8 mouse cellular contexts compared by ENCODE assay signal in the genomic region with DNA sequence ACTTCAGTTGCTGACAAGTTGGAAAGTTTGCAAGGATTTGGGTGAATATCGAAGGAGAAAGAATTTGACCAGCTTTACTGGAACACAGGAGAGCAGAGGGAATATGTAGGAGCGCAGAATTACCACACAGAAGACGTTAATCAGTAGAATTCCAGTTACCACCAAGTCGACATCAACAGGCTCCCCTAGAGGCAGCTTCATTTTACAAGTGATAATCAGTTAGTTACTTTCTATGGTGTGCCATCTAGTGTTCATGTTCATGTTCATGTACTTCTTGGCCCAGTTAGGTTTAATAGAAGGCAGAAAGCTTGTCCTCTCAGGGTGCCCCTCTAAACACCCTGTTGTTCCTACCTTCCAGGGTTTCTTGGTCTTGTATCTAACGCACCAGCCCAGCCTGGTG. TPM values are rescaled to one million over a fixed set of nuclear protein-coding genes. Genes with fewer than 3 reads are reported as not detected.
DNase-seq lines count a peak whose midpoint lies in the region; ATAC-seq and TF ChIP-seq lines count a peak whose summit lies in the region.

No protein-coding gene starts in this region.

- no peaks in the 10 kb centered on the region for H3K9me3 ChIP-seq in kidney, embryonic 15.5 days (replicated peaks)

- TF ChIP-seq CTCF in kidney, adult 2 months (conservative IDR thresholded peaks at IDR 0.05; ENCODE audit: insufficient read depth, insufficient read length, low read depth, low read length), result peak; percentile 37; the same call in 1 of the 2 replicates

- H3K36me3 ChIP-seq in kidney, adult 2 months (ENCODE audit: control insufficient read depth, insufficient read depth, low read length), result no peaks in the 10 kb centered on the region
- H3K36me3 ChIP-seq in kidney, embryonic 15.5 days, result no peaks in the 10 kb centered on the region

- TF ChIP-seq POLR2A in kidney, adult 2 months (IDR thresholded peaks at IDR 0.05; ENCODE audit: low read depth, low read length), result no peak

- no peaks in the 10 kb centered on the region for H3K4me1 ChIP-seq in kidney, adult 2 months (ENCODE audit: control insufficient read depth, insufficient read depth, low read length)
- no peaks in the 10 kb centered on the region for H3K4me1 ChIP-seq in kidney, embryonic 15.5 days

- DNase-seq in kidney, adult 2 months, result peak; percentile 51
- peak; percentile 57 for DNase-seq in MEL-GATA-1-ER (ENCODE audit: extremely low read depth, low read depth)
- peak; percentile 22 for DNase-seq in mesoderm, embryonic 11.5 days (ENCODE audit: low read depth, low spot score)
- DNase-seq in urinary bladder, postnatal 10 days (ENCODE audit: low spot score), result no peak
- no peak for DNase-seq in testis, postnatal 14 days (ENCODE audit: low spot score)
- no peak for DNase-seq in adrenal gland, adult 2 months

- 31% methylated on average over 5 of the region's 5 CpGs for WGBS in kidney, adult 2 months
- 45% methylated on average over 5 of the region's 5 CpGs for WGBS in kidney, embryonic 15.5 days

- H3K27ac ChIP-seq in kidney, adult 2 months (ENCODE audit: insufficient read depth, low read depth, low read length), result no peak overlapping the region
- H3K27ac ChIP-seq in kidney, embryonic 15.5 days, result no peak overlapping the region

- no peak overlapping the region for H3K9ac ChIP-seq in kidney, embryonic 15.5 days

- H3K4me2 ChIP-seq in kidney, embryonic 15.5 days, result no peak overlapping the region

- H3K27me3 ChIP-seq in kidney, adult 2 months (replicated peaks; ENCODE audit: control insufficient read depth, insufficient read depth, low read length), result no peaks in the 10 kb centered on the region
- no peaks in the 10 kb centered on the region for H3K27me3 ChIP-seq in kidney, embryonic 15.5 days

- no peak overlapping the region for H3K4me3 ChIP-seq in kidney, adult 2 months (ENCODE audit: insufficient read depth, low read depth, low read length)
- no peak overlapping the region for H3K4me3 ChIP-seq in kidney, embryonic 15.5 days (replicated peaks)

- ATAC-seq in kidney, embryonic 15.5 days (replicated peaks; ENCODE audit: low FRiP score), result no peak
- ATAC-seq in erythroblast, adult 5-6 weeks (replicated peaks; ENCODE audit: low FRiP score, poor library complexity, severe bottlenecking), result peak; percentile 94

RNA-seq across cellular contexts. Expression of gene Stom, which starts 12.4 kb away (rescaled TPM):
- 16.0 and 18.8 TPM in 2 replicates for polyA plus RNA-seq in kidney, adult 2 months (2012; rRNA removed)
- polyA plus RNA-seq in kidney, embryonic 15.5 days (2015; fragmentation: Nextera tagmentation; extraction: Ambion mirVana), result 31.6 and 34.1 TPM in 2 replicates
- 374 and 432 TPM in 2 replicates for total RNA-seq in erythroblast, adult 5-6 weeks (2015; ENCODE audit: low replicate concordance)
- 642 and 716 TPM in 2 replicates for total RNA-seq in erythroblast, adult 5-6 weeks (2017; ENCODE audit: low replicate concordance)
- 10 to 100 TPM; 50.4 to 54.6 TPM for total RNA-seq in adrenal gland, adult 2 months (2021)
- 14.1 and 15.0 TPM in 2 replicates for polyA plus RNA-seq in adrenal gland, adult 2 months (2012; rRNA removed)

RNA-seq across cellular contexts. Expression of gene 4930568D16Rik, which starts 18.3 kb away (rescaled TPM):
- not detected in 2 replicates for polyA plus RNA-seq in kidney, adult 2 months (2012; rRNA removed)
- not detected in 2 replicates for polyA plus RNA-seq in kidney, embryonic 15.5 days (2015; fragmentation: Nextera tagmentation; extraction: Ambion mirVana)
- not detected in 2 replicates for total RNA-seq in erythroblast, adult 5-6 weeks (2015; ENCODE audit: low replicate concordance)
- total RNA-seq in erythroblast, adult 5-6 weeks (2017; ENCODE audit: low replicate concordance), result not detected in 2 replicates
- not detected for total RNA-seq in adrenal gland, adult 2 months (2021)
- not detected in 2 replicates for polyA plus RNA-seq in adrenal gland, adult 2 months (2012; rRNA removed)

RNA-seq across cellular contexts. Expression of gene 4930402F06Rik, which starts 47.8 kb away (rescaled TPM):
- polyA plus RNA-seq in kidney, adult 2 months (2012; rRNA removed), result not detected in 2 replicates
- polyA plus RNA-seq in kidney, embryonic 15.5 days (2015; fragmentation: Nextera tagmentation; extraction: Ambion mirVana), result not detected in 2 replicates
- not detected in 2 replicates for total RNA-seq in erythroblast, adult 5-6 weeks (2015; ENCODE audit: low replicate concordance)
- total RNA-seq in erythroblast, adult 5-6 weeks (2017; ENCODE audit: low replicate concordance), result not detected in 2 replicates
- total RNA-seq in adrenal gland, adult 2 months (2021), result not detected
- not detected in 2 replicates for polyA plus RNA-seq in adrenal gland, adult 2 months (2012; rRNA removed)

Comparison
In these comparisons a context has a peak if more than half of its experiments do, and no peak if none do; other contexts are left out.
1. DNase-seq: peak in kidney, adult 2 months (single experiment), MEL-GATA-1-ER (single experiment) and mesoderm, embryonic 11.5 days (single experiment); none in urinary bladder, postnatal 10 days (single experiment), testis, postnatal 14 days (single experiment) and adrenal gland, adult 2 months (single experiment).